Mouse (Mus musculus) neural tube, embryonic 12.5 days (tissue): ENCODE data around the gene Nop10. TPM values are rescaled to one million over a fixed set of nuclear protein-coding genes. Genes with fewer than 3 reads are reported as not detected.
"Not testable (repeated sequence)": the region's sequence is repeated elsewhere in the genome, so short reads cannot be mapped to it uniquely, and the experiment has no call there.

Experiments
- ATAC-seq: fragments of 200-750 bp; cut with Nextera tagmentation; 2 replicates; pipeline ENCODE4 v1.8.0; 2017; ENCODE audit warnings: low read depth, mild to moderate bottlenecking, moderate TSS enrichment, moderate library complexity; ENCODE audit not compliant: low FRiP score
- H3K27ac ChIP-seq: fragments of 300-500 bp; sonication (generic); 2 replicates; pipeline ENCODE4 v1.5.1; 2016
- H3K27me3 ChIP-seq: fragments of 300-500 bp; sonication (generic); replicated peaks from 2 replicates; pipeline ENCODE4 v1.6.1; 2016; ENCODE audit warnings: mild to moderate bottlenecking
- H3K36me3 ChIP-seq: fragments of 300-500 bp; sonication (generic); 2 replicates; pipeline ENCODE4 v1.6.1; 2016; ENCODE audit warnings: mild to moderate bottlenecking
- H3K4me1 ChIP-seq: fragments of 300-500 bp; sonication (generic); 2 replicates; pipeline ENCODE4 v1.6.1; 2016
- H3K4me2 ChIP-seq: fragments of 300-500 bp; sonication (generic); replicated peaks from 2 replicates; pipeline ENCODE4 v1.6.1; 2016; ENCODE audit warnings: mild to moderate bottlenecking
- H3K4me3 ChIP-seq: fragments of 300-500 bp; sonication (generic); 2 replicates; pipeline ENCODE4 v1.5.1; 2016
- H3K9ac ChIP-seq: fragments of 300-500 bp; sonication (generic); 2 replicates; pipeline ENCODE4 v1.6.1; 2016; ENCODE audit warnings: mild to moderate bottlenecking
- H3K9me3 ChIP-seq: fragments of 300-500 bp; sonication (generic); 2 replicates; pipeline ENCODE4 v1.6.1; 2016; ENCODE audit warnings: mild to moderate bottlenecking
- WGBS: fragments of 180-500 bp; shearing (Covaris S2); methylation state at CpG from one replicate; pipeline ENCODE4 v1.1.7; 2016; 5-methylcytosine and 5-hydroxymethylcytosine counted together
- polyA plus RNA-seq: library from polyadenylated mRNA; unstranded; fragments of >200 nt; fragmentation: Nextera tagmentation; extraction: Ambion mirVana; gene quantifications from 2 replicates; pipeline ENCODE4 v1.2.1, GENCODE M21; 2016

The Nop10 gene
- polyA plus RNA-seq, 1 experiment from 2014 or later = 140 TPM

DNA sequence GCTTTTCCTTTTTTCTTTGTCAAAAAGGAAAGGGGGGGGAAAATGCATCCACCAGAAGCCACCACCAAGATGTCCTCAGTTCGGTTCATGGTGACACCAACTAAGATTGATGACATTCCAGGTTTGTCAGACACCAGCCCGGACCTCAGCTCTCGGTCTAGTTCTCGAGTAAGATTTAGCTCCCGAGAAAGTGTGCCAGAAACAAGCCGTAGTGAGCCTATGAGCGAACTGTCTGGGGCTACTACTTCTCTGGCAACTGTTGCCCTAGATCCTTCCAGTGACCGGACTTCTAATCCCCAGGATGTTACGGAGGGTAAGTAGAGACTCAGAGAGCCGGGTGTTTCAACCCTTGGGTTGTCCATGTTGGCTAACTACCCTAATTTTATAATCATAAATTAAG is 5.1 kb downstream of the Nop10 start:
- Histone ChIP-seq H3K9ac (no peak overlapping the region), H3K4me3 (peak overlapping the region; percentile 71; the same call in 1 of the 2 replicates), H3K9me3 (no peaks in the 10 kb centered on the region), H3K27me3 (no peaks in the 10 kb centered on the region), H3K4me1 (peaks cover 21% of the 10 kb centered on the region), H3K4me2 (peak overlapping the region; percentile 91), H3K36me3 (no peaks in the 10 kb centered on the region), H3K27ac (no peak overlapping the region)
- 37% methylated on average over 10 of the region's 10 CpGs for WGBS
- no peak for ATAC-seq

DNA sequence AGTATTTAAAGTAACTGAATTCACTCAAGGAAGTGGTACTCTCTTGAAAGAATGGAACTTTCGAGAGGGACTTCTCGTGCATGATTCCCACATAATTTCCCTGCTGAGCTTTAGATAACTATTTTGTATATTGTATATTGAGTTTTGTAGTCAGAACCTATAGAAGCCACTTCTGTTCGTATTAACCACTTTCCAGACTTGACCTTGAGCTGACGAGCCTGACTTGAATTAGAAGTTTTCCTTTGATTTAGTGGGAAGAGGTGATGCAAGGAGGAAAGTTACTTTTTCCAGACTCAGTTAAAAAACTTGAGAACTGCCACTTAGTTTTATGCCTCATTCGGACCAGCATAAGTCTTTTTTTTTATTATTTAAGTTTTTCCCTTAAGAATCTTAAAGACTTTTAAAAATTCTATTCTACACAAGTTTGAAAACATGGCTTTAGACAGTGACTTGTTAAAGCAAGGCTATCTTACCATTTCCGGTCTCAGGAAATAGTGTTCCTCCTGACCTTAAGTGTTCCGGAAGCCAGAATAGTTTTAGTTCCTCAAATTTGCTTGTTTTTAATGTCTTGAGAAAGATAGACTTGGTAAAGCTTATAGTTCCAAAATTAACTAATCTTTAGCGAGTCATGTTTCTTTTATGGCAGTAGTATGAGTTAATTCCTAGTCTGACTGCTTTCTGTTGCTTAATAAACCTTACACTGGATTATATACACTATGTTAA is 6.0 kb downstream of the Nop10 start:
- Histone ChIP-seq H3K4me2 (peak overlapping the region; percentile 91), H3K36me3 (no peaks in the 10 kb centered on the region), H3K27ac (no peak overlapping the region), H3K9ac (no peak overlapping the region), H3K4me1 (peaks cover 18% of the 10 kb centered on the region), H3K27me3 (no peaks in the 10 kb centered on the region), H3K4me3 (no peak overlapping the region), H3K9me3 (no peaks in the 10 kb centered on the region)
- no peak for ATAC-seq
- 87% methylated on average over 8 of the region's 8 CpGs for WGBS

DNA sequence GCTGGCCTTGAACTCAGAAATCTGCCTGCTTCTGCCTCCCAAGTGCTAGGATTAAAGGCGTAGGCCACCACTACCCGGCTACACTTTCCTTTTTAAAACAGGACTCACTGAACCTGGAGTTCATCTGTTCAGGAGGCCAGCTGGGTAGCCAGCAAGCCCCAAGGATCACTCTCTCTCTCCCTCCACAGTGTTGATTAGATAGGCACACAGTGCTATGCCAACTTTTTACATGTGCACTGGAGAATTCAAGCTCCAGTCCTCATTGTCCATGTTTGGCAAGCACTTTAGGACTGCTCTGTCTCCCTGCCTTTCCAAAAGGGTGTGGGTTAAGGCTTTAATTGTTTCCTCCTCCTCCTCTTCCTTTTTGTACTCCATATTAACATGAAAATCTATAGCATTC is 8.3 kb downstream of the Nop10 start:
- H3K27me3 ChIP-seq = no peaks in the 10 kb centered on the region
- peaks cover 14% of the 10 kb centered on the region for H3K4me1 ChIP-seq
- no peak overlapping the region for H3K9ac ChIP-seq
- H3K27ac ChIP-seq = no peak overlapping the region
- WGBS = 90% methylated on average over 2 of the region's 2 CpGs
- no peak for ATAC-seq
- H3K4me3 ChIP-seq = no peak overlapping the region
- H3K9me3 ChIP-seq = no peaks in the 10 kb centered on the region
- H3K36me3 ChIP-seq = no peaks in the 10 kb centered on the region
- no peak overlapping the region for H3K4me2 ChIP-seq

DNA sequence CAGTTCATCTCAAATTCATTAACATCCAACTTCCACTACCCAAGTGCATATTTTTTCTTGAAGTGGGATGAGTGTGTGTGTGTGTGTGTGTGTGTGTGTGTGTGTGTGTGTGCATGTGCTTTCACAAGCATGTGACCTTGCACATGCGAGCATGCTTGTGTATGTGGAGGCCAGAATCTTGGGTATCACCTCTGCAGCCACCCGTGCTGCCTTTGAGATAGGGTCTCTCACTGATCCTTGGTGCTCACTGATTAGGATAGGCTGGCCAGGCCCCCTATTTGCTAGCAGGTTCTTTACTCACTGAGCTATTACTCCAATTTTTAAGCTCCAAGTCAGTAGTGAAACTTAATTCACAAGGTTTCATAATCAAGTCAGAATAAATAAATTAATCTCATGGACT is 11.2 kb downstream of the Nop10 start:
- Histone ChIP-seq H3K27ac (no peak overlapping the region), H3K27me3 (no peaks in the 10 kb centered on the region), H3K36me3 (no peaks in the 10 kb centered on the region), H3K9me3 (no peaks in the 10 kb centered on the region), H3K4me2 (no peak overlapping the region), H3K9ac (no peak overlapping the region), H3K4me1 (no peaks in the 10 kb centered on the region), H3K4me3 (no peak overlapping the region)
- no peak for ATAC-seq
- 100% methylated on average over 2 of the region's 2 CpGs for WGBS

DNA sequence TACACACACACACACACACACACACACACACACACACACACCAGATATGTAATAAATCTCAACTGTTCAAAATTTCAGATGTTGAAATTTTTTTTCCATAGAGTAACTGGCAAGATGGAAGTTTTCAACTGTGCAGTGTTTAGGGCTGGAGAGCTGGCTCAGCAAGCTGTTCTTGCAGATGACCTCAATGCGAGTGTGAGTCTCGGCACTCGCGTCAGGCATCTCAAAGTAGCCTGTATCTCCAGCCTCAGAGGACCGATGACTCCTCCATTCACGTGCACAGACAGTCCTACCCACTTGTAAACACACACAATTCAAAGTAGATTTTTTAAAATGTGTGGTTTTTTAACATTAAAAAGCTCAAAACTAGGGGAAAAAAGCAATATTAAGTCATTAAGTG is 11.7 kb downstream of the Nop10 start:
- H3K9me3 ChIP-seq = no peaks in the 10 kb centered on the region
- no peaks in the 10 kb centered on the region for H3K27me3 ChIP-seq
- no peak overlapping the region for H3K27ac ChIP-seq
- ATAC-seq = no peak
- H3K9ac ChIP-seq = no peak overlapping the region
- H3K4me1 ChIP-seq = no peaks in the 10 kb centered on the region
- H3K4me2 ChIP-seq = no peak overlapping the region
- H3K36me3 ChIP-seq = no peaks in the 10 kb centered on the region
- no peak overlapping the region for H3K4me3 ChIP-seq
- WGBS = 94% methylated on average over 6 of the region's 6 CpGs

DNA sequence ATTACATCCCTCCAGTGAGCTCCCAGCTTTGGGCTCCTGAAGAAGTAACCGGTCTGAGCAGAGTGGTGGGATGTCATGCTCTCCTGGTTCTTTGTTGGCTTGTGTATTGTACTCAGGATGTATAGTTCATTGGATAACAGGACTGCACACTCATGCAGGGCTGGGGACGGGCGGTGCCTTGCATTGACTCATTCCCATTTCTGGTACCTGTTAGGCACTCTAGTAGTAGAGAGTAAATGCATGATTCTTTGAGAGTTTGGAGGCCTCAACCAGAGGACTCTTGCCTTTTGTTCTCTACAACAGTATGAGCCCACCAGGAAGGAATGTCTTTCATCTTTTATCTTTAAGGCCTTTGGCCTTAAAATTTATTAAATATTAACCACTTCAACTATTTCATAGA is 15.1 kb downstream of the Nop10 start:
- Histone ChIP-seq H3K36me3 (no peaks in the 10 kb centered on the region), H3K4me3 (no peak overlapping the region), H3K4me1 (no peaks in the 10 kb centered on the region), H3K9ac (no peak overlapping the region), H3K27ac (no peak overlapping the region), H3K27me3 (no peaks in the 10 kb centered on the region), H3K9me3 (no peaks in the 10 kb centered on the region), H3K4me2 (no peak overlapping the region)
- no peak for ATAC-seq
- 96% methylated on average over 3 of the region's 3 CpGs for WGBS

DNA sequence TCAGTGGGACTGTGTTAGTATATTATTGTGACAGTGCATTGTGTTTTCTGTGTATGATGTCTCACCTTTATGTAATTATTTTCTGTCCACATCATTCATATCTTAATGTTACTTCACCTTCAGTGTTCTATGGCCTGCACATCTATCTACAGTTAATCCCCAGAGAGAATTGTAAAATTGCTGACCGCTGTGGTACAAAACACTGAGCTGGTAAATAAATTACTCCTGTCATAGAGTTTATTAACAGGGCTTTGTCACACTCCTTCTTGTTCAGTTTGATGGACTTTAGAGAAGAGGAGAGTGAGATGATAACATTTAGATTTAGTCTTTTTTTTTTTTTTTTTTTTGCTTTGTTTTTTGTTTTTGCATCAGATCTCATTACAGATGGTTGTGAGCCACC is 21.1 kb downstream of the Nop10 start:
- Histone ChIP-seq H3K27me3 (no peaks in the 10 kb centered on the region), H3K4me2 (no peak overlapping the region), H3K4me3 (no peak overlapping the region), H3K9me3 (no peaks in the 10 kb centered on the region), H3K36me3 (no peaks in the 10 kb centered on the region), H3K4me1 (peaks cover 8% of the 10 kb centered on the region), H3K9ac (no peak overlapping the region), H3K27ac (no peak overlapping the region)
- WGBS = 74% methylated on average over 1 of the region's 1 CpGs
- no peak for ATAC-seq

DNA sequence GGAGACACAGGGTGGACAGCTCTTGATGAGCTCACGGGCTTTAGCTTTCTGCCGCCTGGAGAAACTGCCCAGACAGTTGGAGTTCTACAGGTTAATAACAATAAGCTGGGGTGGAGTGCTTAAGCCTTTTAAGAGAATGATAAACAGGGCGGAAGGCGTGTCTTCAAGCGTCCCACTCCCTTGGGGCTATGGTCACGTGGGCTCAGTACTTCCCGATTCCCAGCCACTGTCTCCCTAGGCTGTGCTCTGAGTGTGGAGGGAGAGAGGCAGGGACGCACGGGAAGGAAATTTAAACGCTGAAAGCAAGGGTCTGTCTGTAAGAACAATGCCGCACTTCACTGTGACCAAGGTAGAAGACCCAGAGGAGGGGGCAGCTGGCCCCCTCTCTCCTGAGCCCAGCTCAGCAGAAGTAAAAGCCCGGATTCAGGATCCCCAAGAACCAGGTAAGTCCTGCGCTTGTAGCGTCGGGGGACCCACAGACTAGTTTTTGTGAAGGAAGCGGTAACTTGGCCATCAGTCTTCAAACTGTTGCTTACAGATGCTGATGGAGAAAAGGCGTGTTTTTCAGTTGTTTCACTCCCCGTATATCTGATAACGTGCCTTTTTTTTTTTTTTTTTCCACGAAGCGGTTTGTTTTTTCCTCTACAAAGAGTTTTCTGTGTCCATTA is 22.8 kb downstream of the Nop10 start:
- Histone ChIP-seq H3K9me3 (no peaks in the 10 kb centered on the region), H3K9ac (peak overlapping the region; percentile 62), H3K27ac (no peak overlapping the region), H3K4me2 (peak overlapping the region; percentile 83), H3K4me1 (peaks cover 8% of the 10 kb centered on the region), H3K36me3 (no peaks in the 10 kb centered on the region), H3K4me3 (peak overlapping the region; percentile 41), H3K27me3 (no peaks in the 10 kb centered on the region)
- 2% methylated on average over 21 of the region's 21 CpGs for WGBS
- ATAC-seq = peak; percentile 91

DNA sequence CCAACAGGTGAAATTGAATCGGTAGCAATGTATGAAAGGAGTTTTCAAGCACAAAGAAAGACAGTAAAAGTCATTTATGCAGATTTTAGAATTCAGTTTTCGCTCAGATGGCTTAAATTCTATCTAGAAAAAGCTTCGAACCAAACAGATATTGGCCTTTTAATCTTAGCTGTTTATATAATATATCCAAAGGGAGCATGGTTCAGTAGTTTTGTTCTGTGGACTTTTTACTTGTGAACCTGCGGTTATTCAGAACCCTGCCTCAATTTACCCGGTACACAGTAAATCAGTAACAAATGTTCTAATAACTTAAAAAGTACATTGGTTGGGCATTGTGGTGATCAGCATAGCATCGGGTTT is 23.3 kb downstream of the Nop10 start:
- H3K27ac ChIP-seq = no peak overlapping the region
- no peaks in the 10 kb centered on the region for H3K27me3 ChIP-seq
- H3K4me1 ChIP-seq = peaks cover 8% of the 10 kb centered on the region
- peak overlapping the region; percentile 83 for H3K4me2 ChIP-seq
- peak overlapping the region; percentile 62; the same call in 1 of the 2 replicates for H3K9ac ChIP-seq
- no peaks in the 10 kb centered on the region for H3K9me3 ChIP-seq
- no peak for ATAC-seq
- H3K4me3 ChIP-seq = no peak overlapping the region
- 64% methylated on average over 6 of the region's 6 CpGs for WGBS
- H3K36me3 ChIP-seq = no peaks in the 10 kb centered on the region

DNA sequence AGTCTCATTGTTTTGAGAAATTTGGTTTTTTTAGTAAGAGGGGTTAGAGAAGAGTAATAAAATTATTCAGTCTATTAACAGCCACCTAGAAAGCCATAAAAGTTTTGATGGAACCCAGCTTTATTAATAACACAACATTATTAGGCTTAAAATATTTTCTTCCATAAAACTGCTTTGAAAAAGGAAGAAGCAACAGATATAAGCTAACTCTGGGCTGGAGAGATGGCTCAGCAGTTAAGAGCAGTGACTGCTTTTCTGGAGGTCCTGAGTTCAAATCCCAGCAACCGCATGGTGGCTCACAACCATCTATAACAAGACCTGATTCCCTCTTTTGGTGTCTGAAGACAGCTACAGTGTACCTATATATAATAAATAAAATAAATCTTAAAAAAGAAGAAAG is 24.3 kb downstream of the Nop10 start:
- not testable (repeated sequence) for H3K36me3 ChIP-seq, H3K4me3 ChIP-seq, H3K27me3 ChIP-seq, H3K9me3 ChIP-seq, H3K4me2 ChIP-seq, ATAC-seq, H3K4me1 ChIP-seq, H3K27ac ChIP-seq, H3K9ac ChIP-seq
- 94% methylated on average over 1 of the region's 1 CpGs for WGBS

DNA sequence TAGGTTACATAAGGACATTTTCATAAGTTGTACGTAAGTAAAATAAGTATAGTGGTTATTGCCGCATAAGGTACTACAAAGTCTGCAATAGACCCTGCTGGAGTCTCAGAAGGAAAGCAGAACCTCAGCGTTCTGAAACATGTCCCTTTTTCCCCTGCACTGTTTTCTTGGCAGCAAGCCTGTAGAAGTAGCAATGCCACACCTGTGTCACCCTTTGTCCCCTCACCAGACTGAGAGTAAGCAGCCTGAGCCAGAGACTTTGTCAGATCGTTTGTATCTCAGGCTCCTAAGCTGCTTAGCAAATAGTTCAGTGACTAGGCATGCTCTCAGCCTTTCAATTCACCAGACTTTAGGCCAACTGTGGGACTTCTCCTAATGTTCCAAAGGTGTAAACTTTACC is 25.3 kb downstream of the Nop10 start:
- H3K9ac ChIP-seq = no peak overlapping the region
- H3K36me3 ChIP-seq = no peaks in the 10 kb centered on the region
- H3K4me2 ChIP-seq = no peak overlapping the region
- no peaks in the 10 kb centered on the region for H3K9me3 ChIP-seq
- no peak overlapping the region for H3K4me3 ChIP-seq
- no peak for ATAC-seq
- WGBS = 83% methylated on average over 4 of the region's 4 CpGs
- H3K4me1 ChIP-seq = peaks cover 8% of the 10 kb centered on the region
- H3K27ac ChIP-seq = no peak overlapping the region
- H3K27me3 ChIP-seq = no peaks in the 10 kb centered on the region

DNA sequence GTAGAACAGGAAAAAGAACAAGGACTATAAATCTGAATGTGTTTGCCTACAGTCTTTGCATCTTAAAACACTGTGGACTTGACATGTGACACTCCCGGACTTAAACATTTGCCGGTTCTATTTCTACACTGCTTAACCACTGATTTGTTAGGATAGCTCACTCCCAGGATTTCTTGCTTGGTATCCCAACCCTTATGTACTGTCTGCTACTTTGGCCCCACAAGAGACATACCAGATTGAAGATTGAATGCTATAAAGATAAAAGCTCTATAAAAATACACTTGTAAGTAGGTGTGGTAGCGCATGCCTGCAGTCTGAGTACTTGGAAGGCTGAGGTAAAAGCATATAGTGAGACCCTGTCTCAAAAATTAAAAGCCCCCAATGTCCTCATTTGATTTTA is 27.8 kb downstream of the Nop10 start:
- Histone ChIP-seq H3K4me3 (no peak overlapping the region), H3K9ac (no peak overlapping the region), H3K27me3 (no peaks in the 10 kb centered on the region), H3K4me2 (no peak overlapping the region), H3K4me1 (peaks cover 2% of the 10 kb centered on the region; the same call in 1 of the 2 replicates), H3K36me3 (no peaks in the 10 kb centered on the region), H3K9me3 (no peaks in the 10 kb centered on the region), H3K27ac (no peak overlapping the region)
- WGBS = 93% methylated on average over 3 of the region's 3 CpGs
- no peak for ATAC-seq

DNA sequence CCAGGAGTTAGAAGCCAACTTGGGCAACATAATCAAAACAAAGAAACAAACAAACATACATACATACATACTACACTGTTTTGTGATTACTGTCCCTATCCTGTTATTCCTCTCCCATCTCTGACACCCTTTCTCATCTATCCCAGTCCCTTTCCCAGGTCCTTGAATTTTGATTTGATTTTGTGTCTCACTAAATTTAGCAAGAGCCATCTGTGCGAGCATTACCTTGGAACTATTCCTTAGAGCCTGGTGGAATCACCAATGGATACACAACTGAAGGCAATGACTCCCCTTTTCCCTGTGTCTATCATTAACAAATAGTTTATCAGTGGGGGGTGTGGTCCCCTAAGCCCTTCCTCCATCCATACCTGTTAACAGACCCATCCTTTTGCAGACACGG is 31.1 kb downstream of the Nop10 start:
- no peak for ATAC-seq
- H3K9ac ChIP-seq = no peak overlapping the region
- 89% methylated on average over 2 of the region's 2 CpGs for WGBS
- no peak overlapping the region for H3K27ac ChIP-seq
- no peak overlapping the region for H3K4me2 ChIP-seq
- H3K4me3 ChIP-seq = no peak overlapping the region
- no peaks in the 10 kb centered on the region for H3K36me3 ChIP-seq
- no peaks in the 10 kb centered on the region for H3K4me1 ChIP-seq
- no peaks in the 10 kb centered on the region for H3K27me3 ChIP-seq
- no peaks in the 10 kb centered on the region for H3K9me3 ChIP-seq
